Mouse (Mus musculus) limb, embryonic 12.5 days (tissue): ENCODE results near the gene Khsrp. TPM values are rescaled to one million over a fixed set of nuclear protein-coding genes. Genes with fewer than 3 reads are reported as not detected.
A peak's percentile ranks its signal among the peaks of the same experiment; 100 is the strongest.

Experiments
- ATAC-seq: fragments of 200-750 bp; cut with Nextera tagmentation; 2 replicates; pipeline ENCODE4 v1.8.0; 2017; ENCODE audit warnings: low read depth, moderate TSS enrichment; ENCODE audit not compliant: insufficient number of reproducible peaks, insufficient read depth, low FRiP score, low TSS enrichment
- H3K27ac ChIP-seq: fragments of 300-500 bp; sonication (generic); 2 replicates; pipeline ENCODE4 v1.5.1; 2016; ENCODE audit warnings: mild to moderate bottlenecking, moderate library complexity
- H3K27me3 ChIP-seq: fragments of 300-500 bp; sonication (generic); 2 replicates; pipeline ENCODE4 v1.6.1; 2016; ENCODE audit warnings: mild to moderate bottlenecking, moderate library complexity
- H3K36me3 ChIP-seq: fragments of 300-500 bp; sonication (generic); 2 replicates; pipeline ENCODE4 v1.6.1; 2016; ENCODE audit warnings: mild to moderate bottlenecking, moderate library complexity
- H3K4me1 ChIP-seq: fragments of 300-500 bp; sonication (generic); replicated peaks from 2 replicates; pipeline ENCODE4 v1.6.1; 2016
- H3K4me2 ChIP-seq: fragments of 300-500 bp; sonication (generic); 2 replicates; pipeline ENCODE4 v1.6.1; 2016; ENCODE audit warnings: mild to moderate bottlenecking, moderate library complexity
- H3K4me3 ChIP-seq: fragments of 300-500 bp; sonication (generic); replicated peaks from 2 replicates; pipeline ENCODE4 v1.5.1; 2016; ENCODE audit warnings: mild to moderate bottlenecking
- H3K9ac ChIP-seq: fragments of 300-500 bp; sonication (generic); replicated peaks from 2 replicates; pipeline ENCODE4 v1.6.1; 2016; ENCODE audit warnings: mild to moderate bottlenecking, moderate library complexity
- H3K9me3 ChIP-seq: fragments of 300-500 bp; sonication (generic); 2 replicates; pipeline ENCODE4 v1.6.1; 2016; ENCODE audit warnings: mild to moderate bottlenecking, moderate library complexity
- WGBS: fragments of 180-500 bp; shearing (Covaris S2); methylation state at CpG from one replicate; pipeline ENCODE4 v1.1.7; 2016; 5-methylcytosine and 5-hydroxymethylcytosine counted together
- polyA plus RNA-seq: library from polyadenylated mRNA; unstranded; fragments of >200 nt; fragmentation: Nextera tagmentation; extraction: Ambion mirVana; gene quantifications from 2 replicates; pipeline ENCODE4 v1.2.1, GENCODE M21; 2016

Khsrp gene
- polyA plus RNA-seq, 1 experiment from 2014 or later: 60.2 TPM

GRCm38 (mm10) chr17:57029691-57030090, 1.6 kb downstream of the Khsrp start:
- Histone ChIP-seq H3K4me1 (peaks cover 18% of the 10 kb centered on the region), H3K27me3 (no peaks in the 10 kb centered on the region), H3K36me3 (peaks cover 47% of the 10 kb centered on the region), H3K27ac (no peak overlapping the region), H3K4me3 (peak overlapping the region; percentile 98), H3K9ac (peak overlapping the region; percentile 100), H3K9me3 (no peaks in the 10 kb centered on the region), H3K4me2 (peak overlapping the region; percentile 97)
- ATAC-seq: no peak
- 39% methylated on average over 8 of the region's 8 CpGs for WGBS

DNA sequence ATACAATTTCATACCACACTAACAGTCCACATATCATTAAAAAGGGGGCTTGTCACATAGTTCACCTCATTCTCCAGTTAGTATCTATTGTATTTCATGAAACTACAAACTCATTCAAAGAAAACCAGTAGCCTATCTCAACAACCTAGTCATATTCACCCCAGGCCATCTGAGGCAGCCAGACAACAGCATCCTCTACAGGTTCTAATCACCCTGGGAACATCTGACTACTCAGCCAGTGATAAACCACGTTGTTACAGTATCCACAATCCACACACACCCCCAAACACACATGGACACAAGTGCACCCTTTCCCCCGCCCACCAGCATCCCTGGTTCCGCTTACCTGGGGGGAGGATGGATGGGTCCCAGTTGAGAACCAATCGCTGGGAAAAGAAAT, 3.9 kb downstream of the Khsrp start:
- 92% methylated on average over 4 of the region's 4 CpGs for WGBS
- H3K27ac ChIP-seq: no peak overlapping the region

DNA sequence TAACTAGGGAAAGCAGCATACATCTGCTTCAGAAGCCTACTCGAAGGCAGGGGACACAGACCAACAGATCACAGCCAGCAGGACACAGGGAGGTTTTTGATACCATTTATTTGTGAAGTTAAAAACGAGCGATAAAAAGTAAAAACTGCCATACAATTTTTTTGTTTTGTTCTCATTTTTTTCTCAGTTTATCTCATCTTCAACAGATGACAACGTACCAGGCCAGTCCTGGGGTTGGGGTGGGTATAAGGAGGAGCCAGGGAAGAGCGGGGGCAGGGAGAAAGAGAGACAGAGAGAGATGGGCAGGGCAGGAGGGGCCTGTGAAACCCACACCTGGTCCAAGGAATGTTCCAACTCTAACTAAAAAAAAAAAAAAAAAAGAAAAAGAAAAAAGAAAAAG, 10.4 kb downstream of the Khsrp start:
- Histone ChIP-seq H3K9ac (no peak overlapping the region), H3K9me3 (no peaks in the 10 kb centered on the region), H3K27me3 (no peaks in the 10 kb centered on the region), H3K4me3 (no peak overlapping the region), H3K36me3 (peaks cover 69% of the 10 kb centered on the region), H3K27ac (no peak overlapping the region), H3K4me2 (no peak overlapping the region), H3K4me1 (no peaks in the 10 kb centered on the region)
- no peak for ATAC-seq
- 93% methylated on average over 5 of the region's 5 CpGs for WGBS

More for the DNA sequence above, 3.9 kb downstream of the Khsrp start:
- no peaks in the 10 kb centered on the region for H3K27me3 ChIP-seq
- peaks cover 69% of the 10 kb centered on the region for H3K36me3 ChIP-seq
- no peak overlapping the region for H3K4me2 ChIP-seq
- ATAC-seq: no peak
- peaks cover 17% of the 10 kb centered on the region for H3K4me1 ChIP-seq
- H3K4me3 ChIP-seq: no peak overlapping the region
- no peaks in the 10 kb centered on the region for H3K9me3 ChIP-seq
- no peak overlapping the region for H3K9ac ChIP-seq

DNA sequence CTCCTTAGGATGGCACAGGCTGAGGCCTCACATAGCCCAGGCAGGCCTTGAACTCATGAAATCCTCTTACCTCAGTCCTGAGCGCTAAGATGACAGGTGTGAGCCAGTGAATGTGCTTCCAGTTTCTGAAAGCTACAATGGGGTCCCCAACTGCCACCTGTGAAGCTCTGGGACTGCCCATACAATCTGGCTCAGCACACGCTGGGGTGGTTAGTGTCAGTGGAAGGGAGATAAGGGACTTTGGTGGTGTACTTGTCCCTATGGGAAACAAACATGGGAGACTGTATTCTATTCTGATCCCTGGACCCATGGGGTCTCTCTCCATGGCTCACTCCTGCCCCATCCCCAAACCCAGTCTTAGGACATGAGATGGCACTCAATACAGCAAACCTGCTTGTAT, 11.6 kb downstream of the Khsrp start:
- no peak for ATAC-seq
- no peaks in the 10 kb centered on the region for H3K9me3 ChIP-seq
- no peak overlapping the region for H3K9ac ChIP-seq
- H3K27me3 ChIP-seq: no peaks in the 10 kb centered on the region
- no peak overlapping the region for H3K27ac ChIP-seq
- no peak overlapping the region for H3K4me2 ChIP-seq
- no peaks in the 10 kb centered on the region for H3K4me1 ChIP-seq
- H3K4me3 ChIP-seq: no peak overlapping the region
- 86% methylated on average over 2 of the region's 2 CpGs for WGBS
- peaks cover 56% of the 10 kb centered on the region for H3K36me3 ChIP-seq

DNA sequence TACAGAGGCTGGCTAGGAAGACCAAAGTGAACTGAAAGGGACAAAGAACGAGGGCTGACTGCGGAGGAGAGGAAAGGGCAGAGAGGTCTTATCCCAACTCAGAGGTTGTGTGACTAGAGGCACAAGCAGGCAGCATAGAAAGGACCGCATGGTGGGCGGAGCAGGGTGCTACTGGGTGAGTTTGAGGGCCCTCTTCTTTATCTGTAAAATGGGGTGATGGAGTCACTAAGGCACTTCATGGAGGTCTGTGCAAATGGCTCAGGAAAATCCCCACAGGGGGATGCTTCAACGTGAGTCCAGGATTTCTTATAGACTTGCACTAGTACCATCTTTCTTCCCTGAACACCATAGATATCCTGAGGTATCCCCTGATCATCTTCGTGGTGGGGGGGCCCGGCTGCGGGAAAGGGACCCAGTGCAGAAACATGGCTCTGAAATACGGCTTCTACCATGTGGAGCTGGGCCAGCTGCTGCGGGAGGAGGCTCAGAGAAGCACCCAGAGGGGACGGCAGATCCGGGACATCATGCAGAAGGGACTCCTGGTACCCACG, 19.0 kb downstream of the Khsrp start:
- peaks cover 17% of the 10 kb centered on the region for H3K4me1 ChIP-seq
- ATAC-seq: no peak
- H3K9me3 ChIP-seq: no peaks in the 10 kb centered on the region
- peak overlapping the region; percentile 71 for H3K4me3 ChIP-seq
- 76% methylated on average over 13 of the region's 13 CpGs for WGBS
- no peak overlapping the region for H3K9ac ChIP-seq
- H3K27me3 ChIP-seq: no peaks in the 10 kb centered on the region
- peaks cover 22% of the 10 kb centered on the region for H3K36me3 ChIP-seq
- peak overlapping the region; percentile 93 for H3K27ac ChIP-seq
- peak overlapping the region; percentile 93 for H3K4me2 ChIP-seq

DNA sequence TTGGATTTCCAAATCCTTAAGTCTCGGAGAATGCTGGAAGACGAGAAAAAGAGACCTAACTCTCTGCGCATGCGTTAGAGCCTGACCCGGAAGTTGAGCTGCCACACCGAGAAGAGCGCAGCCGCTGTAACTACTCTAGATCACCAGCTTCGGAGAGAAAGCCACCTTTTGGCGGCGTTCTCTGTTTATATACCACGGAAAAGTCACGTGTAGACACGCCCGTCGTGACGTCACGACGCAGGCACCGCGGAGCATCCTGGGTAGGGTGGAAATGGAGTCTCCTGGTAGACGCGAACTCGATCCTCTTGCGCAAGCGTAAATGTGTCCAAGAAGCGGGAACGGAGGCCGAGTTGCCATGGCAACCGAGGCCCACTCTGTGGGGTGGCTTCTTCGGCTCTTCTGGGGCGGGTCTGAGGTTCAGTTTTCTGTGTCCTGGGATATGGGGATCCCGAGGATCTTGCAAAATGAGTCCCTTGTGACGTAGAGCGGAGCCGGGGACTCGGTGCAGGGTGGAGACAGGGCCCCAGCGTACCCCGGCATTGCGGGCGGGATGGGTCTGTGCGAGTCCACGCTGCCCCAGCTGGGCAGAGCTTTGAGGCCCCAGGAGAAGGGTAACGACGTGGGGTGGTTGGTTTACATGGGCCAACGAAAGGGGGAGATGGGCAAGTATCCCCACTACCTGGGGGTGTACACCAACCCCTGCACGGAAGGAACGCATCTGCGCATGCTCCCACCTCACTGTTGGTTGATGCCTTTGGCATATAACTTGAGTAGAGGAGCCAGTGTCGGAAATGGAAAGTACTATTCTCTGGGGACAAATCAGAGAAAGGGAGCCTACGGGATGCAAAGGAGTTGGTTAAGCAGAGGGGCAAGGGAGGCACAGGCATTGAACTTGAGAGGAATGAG, 19.8 kb downstream of the Khsrp start, which contains the start of the genes Gtf2f1 and Gm17949:
Gtf2f1 (minus strand) TSS at position 53 of the 906 bp plus-strand sequence.
Gm17949 (plus strand) TSS at position 234 of the 906 bp plus-strand sequence.
- under 1% methylated on average over 51 of the region's 51 CpGs for WGBS
- Histone ChIP-seq H3K27me3 (no peaks in the 10 kb centered on the region), H3K36me3 (peaks cover 31% of the 10 kb centered on the region), H3K27ac (peak within 1 kb of the TSS; percentile 93), H3K4me1 (peaks cover 17% of the 10 kb centered on the region), H3K9ac (peak within 1 kb of the TSS; percentile 79), H3K4me3 (peak within 1 kb of the TSS; percentile 71), H3K4me2 (peak within 1 kb of the TSS; percentile 93), H3K9me3 (no peaks in the 10 kb centered on the region)
- peak; percentile 90 for ATAC-seq

DNA sequence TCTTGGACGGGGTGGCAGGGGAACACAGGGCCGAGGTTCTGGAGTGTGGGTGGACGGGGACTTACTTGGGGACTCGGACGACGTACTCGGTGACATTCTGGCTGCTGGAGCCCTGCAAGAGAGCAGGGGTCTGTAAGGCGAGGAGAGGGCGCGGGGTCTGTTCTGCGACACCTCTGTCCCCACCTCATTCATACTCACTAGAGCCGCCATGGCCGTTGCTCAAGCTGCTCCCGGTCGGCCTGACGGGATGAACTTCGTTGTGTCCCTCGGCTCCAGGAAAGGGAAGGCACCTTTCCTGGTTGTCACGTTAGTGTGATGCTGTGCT, 20.4 kb downstream of the Khsrp start:
- peak overlapping the region; percentile 71 for H3K4me3 ChIP-seq
- peaks cover 37% of the 10 kb centered on the region for H3K36me3 ChIP-seq
- H3K4me1 ChIP-seq: peaks cover 17% of the 10 kb centered on the region
- under 1% methylated on average over 19 of the region's 19 CpGs for WGBS
- peak overlapping the region; percentile 79 for H3K9ac ChIP-seq
- no peaks in the 10 kb centered on the region for H3K9me3 ChIP-seq
- peak overlapping the region; percentile 93 for H3K4me2 ChIP-seq
- H3K27ac ChIP-seq: peak overlapping the region; percentile 73
- no peaks in the 10 kb centered on the region for H3K27me3 ChIP-seq
- ATAC-seq: peak; percentile 56

DNA sequence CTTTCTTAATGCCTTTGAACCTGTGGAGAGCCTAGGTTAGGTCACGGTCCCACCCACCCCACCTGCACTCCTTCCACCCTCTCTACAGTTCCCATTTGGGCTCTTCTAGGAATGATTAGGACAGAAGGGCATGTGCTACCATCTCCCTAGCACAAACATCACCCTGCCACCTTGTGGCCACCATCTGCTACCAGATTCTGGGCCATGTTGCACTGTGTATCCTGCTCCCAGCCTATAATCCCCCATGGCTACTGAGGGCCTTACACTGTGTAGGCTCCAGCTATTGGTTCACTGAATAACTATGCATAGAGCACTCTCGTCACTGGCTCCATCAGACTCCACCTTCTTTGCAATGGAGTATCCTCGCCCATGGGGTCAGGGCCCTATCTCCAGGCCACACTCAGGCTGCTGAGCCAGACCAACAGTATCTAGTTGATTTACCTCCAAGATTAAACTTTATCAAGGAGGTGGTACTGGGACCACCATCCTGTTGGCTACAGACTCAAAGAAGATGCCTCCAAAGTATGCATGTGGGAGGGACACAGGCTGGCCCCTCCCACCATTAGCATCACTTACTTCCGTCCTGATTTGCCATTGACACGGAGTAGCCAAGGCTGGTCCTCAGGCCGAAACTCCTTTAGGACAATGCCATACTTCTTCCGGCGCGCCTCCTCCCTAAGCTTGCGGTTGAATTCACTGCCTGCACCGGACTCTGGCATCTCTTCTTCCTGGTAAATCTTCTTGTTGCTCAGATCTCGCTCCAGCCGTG, 24.0 kb downstream of the Khsrp start:
- H3K9me3 ChIP-seq: no peaks in the 10 kb centered on the region
- no peak for ATAC-seq
- WGBS: 93% methylated on average over 13 of the region's 13 CpGs
- no peak overlapping the region for H3K9ac ChIP-seq
- no peaks in the 10 kb centered on the region for H3K27me3 ChIP-seq
- peaks cover 72% of the 10 kb centered on the region for H3K36me3 ChIP-seq
- peaks cover 16% of the 10 kb centered on the region for H3K4me1 ChIP-seq
- no peak overlapping the region for H3K4me3 ChIP-seq
- no peak overlapping the region for H3K4me2 ChIP-seq
- H3K27ac ChIP-seq: no peak overlapping the region

- no peaks in the 10 kb centered on the region for H3K9me3 ChIP-seq
- no peak overlapping the region for H3K9ac ChIP-seq
- WGBS: 90% methylated on average over 7 of the region's 7 CpGs
Measured at GRCm38 (mm10) chr17:57003994-57004393, 27.3 kb downstream of the Khsrp start.

GRCm38 (mm10) chr17:57001228-57001627, 30.1 kb downstream of the Khsrp start:
- Histone ChIP-seq H3K36me3 (peaks cover 64% of the 10 kb centered on the region), H3K9ac (no peak overlapping the region), H3K4me3 (no peak overlapping the region), H3K4me1 (peaks cover 9% of the 10 kb centered on the region), H3K9me3 (no peaks in the 10 kb centered on the region), H3K27me3 (no peaks in the 10 kb centered on the region), H3K4me2 (no peak overlapping the region), H3K27ac (no peak overlapping the region)
- WGBS: 71% methylated on average over 8 of the region's 8 CpGs
- ATAC-seq: no peak

More at GRCm38 (mm10) chr17:57003994-57004393, 27.3 kb downstream of the Khsrp start:
- no peak for ATAC-seq
- no peak overlapping the region for H3K4me2 ChIP-seq
- H3K27ac ChIP-seq: no peak overlapping the region
- peaks cover 81% of the 10 kb centered on the region for H3K36me3 ChIP-seq
- H3K27me3 ChIP-seq: no peaks in the 10 kb centered on the region
- H3K4me1 ChIP-seq: no peaks in the 10 kb centered on the region
- H3K4me3 ChIP-seq: no peak overlapping the region
